Mouse (Mus musculus): Measurements from ENCODE around the gene Nudt17. TPM values are rescaled to one million over a fixed set of nuclear protein-coding genes. Genes with fewer than 3 reads are reported as not detected.
A peak's percentile ranks its signal among the peaks of the same experiment; 100 is the strongest.
"Not testable (repeated sequence)": the region's sequence is repeated elsewhere in the genome, so short reads cannot be mapped to it uniquely, and the experiment has no call there.

The Nudt17 gene
- total RNA-seq, 2 experiments from 2014 or later, result 1.5 TPM

- DNase-seq (ENCODE audit: low spot score in 2 of 2), result no peak
Measured at GRCm38 (mm10) chr3:96706217-96706616, 2.1 kb downstream of the Nudt17 start.

DNA sequence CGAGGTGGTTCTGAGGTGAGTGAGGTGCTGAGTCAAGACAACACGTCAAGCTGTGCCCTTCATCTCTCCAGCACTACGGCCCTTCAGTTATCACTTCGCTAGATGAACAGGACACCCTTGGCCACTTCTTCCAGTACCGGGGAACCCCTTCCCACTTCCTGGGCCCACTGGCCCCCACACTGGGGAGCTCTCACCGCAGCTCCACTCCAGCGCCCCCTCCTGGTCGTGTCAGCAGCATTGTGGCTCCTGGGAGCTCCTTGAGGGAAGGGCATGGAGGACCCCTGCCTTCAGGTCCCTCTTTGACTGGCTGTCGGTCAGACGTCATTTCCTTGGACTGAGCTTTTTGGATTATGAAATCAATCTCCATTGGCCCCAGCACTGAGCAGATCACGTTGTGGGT lies 3.6 kb downstream of the Nudt17 start:
- peak in 1 of 2 experiments; percentile 45 for DNase-seq (ENCODE audit: low spot score in 2 of 2)

- DNase-seq (ENCODE audit: low spot score in 2 of 2), result no peak
Measured at GRCm38 (mm10) chr3:96701003-96701402, 7.4 kb downstream of the Nudt17 start.

DNA sequence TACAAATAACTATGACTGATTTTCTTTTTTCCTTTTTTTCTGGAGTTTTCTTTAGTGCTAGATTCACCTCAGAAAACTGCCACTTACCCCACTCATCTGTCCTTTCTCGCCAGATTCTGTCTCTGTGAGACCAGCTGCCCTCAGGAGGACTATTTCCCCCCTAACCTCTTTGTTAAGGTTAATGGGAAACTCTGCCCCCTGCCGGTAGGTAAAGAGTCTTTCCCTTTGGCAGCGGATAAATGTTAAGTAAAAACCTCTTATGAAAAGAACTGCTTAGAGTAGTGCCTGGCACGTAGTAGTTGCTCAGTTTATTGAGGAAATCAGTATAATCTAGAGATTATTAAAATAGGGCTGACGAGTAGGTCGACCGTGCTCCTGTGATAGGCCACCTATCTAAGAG lies 8.0 kb downstream of the Nudt17 start:
- no peak for DNase-seq (ENCODE audit: low spot score in 2 of 2)

- no peak for DNase-seq (ENCODE audit: low spot score in 2 of 2)
Measured at GRCm38 (mm10) chr3:96698993-96699690, 9.2 kb downstream of the Nudt17 start.

GRCm38 (mm10) chr3:96696766-96697732 lies 11.3 kb downstream of the Nudt17 start:
- peak; percentile 94 to 95 for DNase-seq (ENCODE audit: low spot score in 2 of 2)

- peak; percentile 79 to 82 for DNase-seq (ENCODE audit: low spot score in 2 of 2)
Measured at GRCm38 (mm10) chr3:96696198-96696765, 12.1 kb downstream of the Nudt17 start, which contains the start of gene Pias3. TSS of gene Pias3 (plus strand) at chr3:96696384.

GRCm38 (mm10) chr3:96693579-96693978 lies 14.8 kb downstream of the Nudt17 start:
- no peak for DNase-seq (ENCODE audit: low spot score in 2 of 2)

GRCm38 (mm10) chr3:96692506-96692905 lies 15.9 kb downstream of the Nudt17 start:
- DNase-seq (ENCODE audit: low spot score in 2 of 2), result no peak

- no peak for DNase-seq (ENCODE audit: low spot score in 2 of 2)
Measured at GRCm38 (mm10) chr3:96690298-96690697, 18.1 kb downstream of the Nudt17 start.

DNA sequence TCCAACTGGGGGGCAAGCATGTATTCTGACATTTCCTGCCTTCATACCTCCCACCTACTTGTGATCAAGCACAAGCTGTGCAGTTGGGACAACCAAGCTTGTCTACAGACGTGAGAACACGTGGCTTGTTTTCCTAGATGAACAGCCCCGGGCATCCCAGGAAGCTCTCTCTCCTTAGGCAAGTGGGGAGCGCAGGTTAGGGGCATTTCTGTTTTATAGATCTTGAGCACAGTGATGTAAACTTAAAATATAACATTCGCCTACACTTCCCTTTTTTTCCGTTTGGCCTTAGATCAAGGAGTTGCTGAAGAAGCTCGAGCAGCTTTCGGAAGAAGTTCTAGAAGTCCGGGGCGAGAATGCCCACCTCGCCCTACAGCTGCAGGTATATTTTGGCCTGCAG lies 19.5 kb downstream of the Nudt17 start:
- DNase-seq (ENCODE audit: low spot score in 2 of 2), result no peak

DNA sequence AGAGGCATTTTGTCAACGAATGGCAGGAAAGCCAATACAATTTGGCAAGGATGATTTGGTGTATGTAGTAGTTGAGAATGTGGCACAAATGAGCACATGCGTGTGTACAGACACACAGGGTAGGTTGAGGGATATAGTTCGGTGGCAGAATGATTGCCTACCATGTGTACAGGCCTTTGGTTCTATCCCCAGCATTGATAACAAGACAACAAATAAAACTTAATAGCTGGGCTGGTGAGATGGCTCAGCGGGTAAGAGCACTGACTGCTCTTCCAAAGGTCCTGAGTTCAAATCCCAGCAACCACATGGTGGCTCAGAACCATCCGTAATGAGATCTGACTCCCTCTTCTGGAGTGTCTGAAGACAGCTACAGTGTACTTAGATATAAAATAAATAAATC lies 22.3 kb downstream of the Nudt17 start:
- not testable (repeated sequence) for DNase-seq (ENCODE audit: low spot score in 2 of 2)

- no peak for DNase-seq (ENCODE audit: low spot score in 2 of 2)
Measured at GRCm38 (mm10) chr3:96684822-96685156, 23.6 kb downstream of the Nudt17 start.

- DNase-seq (ENCODE audit: low spot score in 2 of 2), result peak in 1 of 2 experiments; percentile 36
Measured at GRCm38 (mm10) chr3:96684151-96684821, 24.1 kb downstream of the Nudt17 start.

DNA sequence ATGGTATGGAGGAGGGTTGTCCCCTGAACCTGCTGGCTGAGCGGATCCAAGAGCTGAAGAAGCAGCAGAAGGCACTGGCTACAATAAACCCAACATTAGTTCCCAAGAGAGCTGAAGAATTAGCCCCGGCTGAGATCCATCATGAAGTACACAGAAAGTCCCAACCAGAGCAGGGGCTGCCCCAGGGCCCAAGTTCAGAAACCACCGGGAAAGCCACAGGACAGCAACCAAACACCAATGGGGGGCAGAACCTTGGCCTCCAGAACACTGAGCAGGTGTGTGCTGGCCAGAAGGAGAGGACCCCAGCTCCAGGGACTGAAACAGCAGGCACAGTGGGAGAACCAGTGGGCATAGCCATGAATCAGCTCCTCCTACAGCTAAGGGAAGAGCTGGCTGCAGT lies 24.9 kb downstream of the Nudt17 start:
- DNase-seq (ENCODE audit: low spot score in 2 of 2), result no peak

DNA sequence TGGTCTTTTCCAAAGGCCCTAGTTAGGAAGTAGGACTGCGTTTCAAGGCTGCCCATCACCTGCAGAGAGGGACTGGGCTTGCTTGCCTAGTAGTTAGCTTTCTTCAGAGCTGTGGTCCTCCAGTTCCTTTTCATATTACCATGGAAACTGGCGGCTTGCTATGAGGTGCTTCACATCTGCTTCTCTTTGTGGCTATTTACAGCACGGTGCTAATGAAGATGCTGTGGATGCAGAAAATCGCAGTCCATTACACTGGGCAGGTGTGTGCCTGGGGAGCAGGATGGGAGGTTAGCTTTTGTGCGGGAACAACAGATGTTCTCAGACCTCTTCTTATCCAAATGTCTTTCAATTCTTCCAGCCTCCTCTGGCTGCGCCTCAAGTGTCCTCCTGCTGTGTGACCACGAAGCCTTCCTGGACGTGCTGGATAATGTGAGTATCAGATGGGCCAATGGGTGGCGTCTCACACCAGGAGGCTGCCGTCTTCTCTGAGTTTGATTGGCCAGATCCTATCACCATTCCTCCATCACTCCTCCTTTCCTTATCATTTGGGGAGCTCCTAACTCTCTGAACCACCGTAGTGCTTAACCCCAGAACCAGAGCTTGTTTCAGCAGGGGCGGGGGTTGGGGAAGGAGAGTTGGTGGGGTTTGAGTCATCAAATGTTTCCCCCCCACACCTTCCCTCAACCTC lies 27.9 kb downstream of the Nudt17 start:
- DNase-seq (ENCODE audit: low spot score in 2 of 2), result no peak

GRCm38 (mm10) chr3:96679159-96679674 lies 29.1 kb downstream of the Nudt17 start:
- peak in 1 of 2 experiments; percentile 34 for DNase-seq (ENCODE audit: low spot score in 2 of 2)

DNA sequence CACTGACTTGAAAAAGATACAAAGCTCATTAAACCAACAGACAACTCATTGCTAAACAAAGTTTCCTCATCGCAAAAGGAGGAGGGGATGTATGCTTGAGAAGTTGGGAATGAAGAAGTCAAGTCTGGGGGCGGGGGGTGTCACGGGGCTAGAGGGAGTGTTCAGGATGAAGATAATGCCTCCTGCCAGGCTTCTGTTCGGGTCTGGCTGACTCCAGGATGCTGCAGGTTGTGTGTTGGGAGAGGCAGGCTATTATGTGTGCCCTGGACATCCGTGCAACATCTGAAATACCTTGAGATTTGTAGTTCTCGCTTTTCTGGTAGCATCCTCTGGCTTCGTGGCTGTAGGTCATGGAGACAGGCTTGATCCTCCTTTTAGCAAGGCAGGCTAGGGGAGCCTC lies 29.9 kb downstream of the Nudt17 start:
- DNase-seq (ENCODE audit: low spot score in 2 of 2), result no peak

DNA sequence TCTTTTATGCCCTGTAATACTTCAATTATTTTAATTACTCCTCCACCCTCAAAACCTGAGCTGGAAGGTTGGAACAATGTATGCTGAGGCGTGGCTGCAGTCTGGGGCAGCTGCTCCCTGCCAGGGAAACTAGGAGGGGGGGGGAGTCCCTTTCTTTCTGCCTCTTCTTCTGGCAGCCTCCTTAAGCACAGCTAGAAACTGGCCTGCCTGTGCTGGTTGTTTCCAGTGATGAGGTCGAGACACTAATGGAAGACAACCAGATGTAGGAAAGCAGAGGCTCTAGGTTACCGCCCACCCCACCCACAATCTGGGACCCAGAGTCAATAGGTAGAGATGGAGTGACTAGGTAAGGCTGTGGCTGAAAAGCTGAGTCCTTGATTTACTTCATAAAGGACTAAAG lies 32.7 kb downstream of the Nudt17 start:
- DNase-seq (ENCODE audit: low spot score in 2 of 2), result no peak

- no peak for DNase-seq (ENCODE audit: low spot score in 2 of 2)
Measured at GRCm38 (mm10) chr3:96675171-96675570, 33.2 kb downstream of the Nudt17 start.

Data from adrenal gland, adult 18-20 months (tissue).